Mouse (Mus musculus) CH12.LX (cell line): ENCODE measurements around the gene Cyp2d40. TPM values are rescaled to one million over a fixed set of nuclear protein-coding genes. Genes with fewer than 3 reads are reported as not detected.

Experiments used
- DNase-seq: peaks from one replicate; pipeline ENCODE4 v3.0.0-alpha.2; 2013; ENCODE audit errors: extremely low read depth
- H3K27ac ChIP-seq: 2 replicates; pipeline ENCODE4 v1.5.1; 2012; ENCODE audit warnings: low read depth, mild to moderate bottlenecking, control low read depth, moderate library complexity; ENCODE audit not compliant: insufficient read depth
- H3K27me3 ChIP-seq: replicated peaks from 2 replicates; pipeline ENCODE3; 2012; ENCODE audit warnings: inconsistent platforms
- H3K36me3 ChIP-seq, 2 experiments: replicated peaks in 1 of 2; 2 replicates each; pipeline versions ENCODE3 to v1.6.1; 2012; ENCODE audit warnings: inconsistent platforms in 1 of 2, low read length in 1 of 2, mild to moderate bottlenecking in 1 of 2, mixed read lengths in 1 of 2, moderate library complexity in 1 of 2; ENCODE audit not compliant: control insufficient read depth in 1 of 2, insufficient read depth in 1 of 2
- H3K4me1 ChIP-seq, 2 experiments: 2 replicates each; pipeline ENCODE4 v1.6.1; 2012; ENCODE audit warnings: inconsistent platforms in 1 of 2, moderate library complexity in 1 of 2; ENCODE audit not compliant: insufficient read depth in 2 of 2, control insufficient read depth in 1 of 2
- H3K4me2 ChIP-seq: 2 replicates; pipeline ENCODE4 v1.6.1; 2012; ENCODE audit warnings: low read depth, mild to moderate bottlenecking, control low read depth; ENCODE audit not compliant: poor library complexity, insufficient read depth, severe bottlenecking
- H3K4me3 ChIP-seq, 3 experiments: fragments of 150-350 bp in 1 of 3; sonication (generic) in 1 of 3; replicated peaks in 1 of 3; 2 replicates each; pipeline versions ENCODE3 to v1.5.1; 2011 to 2012; ENCODE audit warnings: low read depth in 2 of 3, low read length in 2 of 3, mild to moderate bottlenecking in 2 of 3, moderate library complexity in 2 of 3, control low read depth in 1 of 3, improper control_type of control experiment in 1 of 3, inconsistent platforms in 1 of 3, mixed read lengths in 1 of 3; ENCODE audit not compliant: poor library complexity in 1 of 3
- H3K79me2 ChIP-seq: replicated peaks from 2 replicates; pipeline ENCODE4 v1.6.1; 2012; ENCODE audit warnings: mild to moderate bottlenecking, moderate library complexity; ENCODE audit not compliant: control insufficient read depth, poor library complexity, insufficient read depth, severe bottlenecking; ENCODE audit errors: extremely low read depth
- H3K9ac ChIP-seq: 2 replicates; pipeline ENCODE4 v1.6.1; 2012; ENCODE audit warnings: low read depth, mild to moderate bottlenecking, control low read depth, moderate library complexity; ENCODE audit not compliant: insufficient read depth
- H3K9me3 ChIP-seq: replicated peaks from 2 replicates; pipeline ENCODE3; 2012; ENCODE audit warnings: low read length, inconsistent platforms, mixed read lengths
- BHLHE40 ChIP-seq: IDR thresholded peaks from 2 replicates; pipeline ENCODE4 v1.6.1; 2011; ENCODE audit warnings: mild to moderate bottlenecking, low read depth, low read length, improper control_type of control experiment
- CHD2 ChIP-seq: IDR thresholded peaks from 2 replicates; pipeline ENCODE4 v1.6.1; 2011; ENCODE audit warnings: low read length, improper control_type of control experiment
- E2F4 ChIP-seq: IDR thresholded peaks from 2 replicates; pipeline ENCODE4 v1.6.1; 2011; ENCODE audit warnings: low read depth, low read length, improper control_type of control experiment; ENCODE audit not compliant: insufficient replicate concordance
- ELF1 ChIP-seq: IDR thresholded peaks from 2 replicates; pipeline ENCODE4 v1.6.1; 2014; ENCODE audit warnings: low read depth, mild to moderate bottlenecking, inconsistent platforms, low read length, improper control_type of control experiment
- ETS1 ChIP-seq: conservative IDR thresholded peaks from 2 replicates; pipeline ENCODE4 v1.6.1; 2012; ENCODE audit warnings: low read depth, mild to moderate bottlenecking, inconsistent platforms, low read length, improper control_type of control experiment, moderate library complexity
- GABPA ChIP-seq: IDR thresholded peaks from 2 replicates; pipeline ENCODE4 v1.6.1; 2012; ENCODE audit warnings: low read depth, low read length, improper control_type of control experiment, inconsistent platforms; ENCODE audit not compliant: insufficient replicate concordance
- IRF4 ChIP-seq: IDR thresholded peaks from 2 replicates; pipeline ENCODE4 v1.6.1; 2014; ENCODE audit warnings: low read depth, mild to moderate bottlenecking, inconsistent platforms, low read length, improper control_type of control experiment
- JUN ChIP-seq: IDR thresholded peaks from 2 replicates; pipeline ENCODE4 v1.6.1; 2011; ENCODE audit warnings: low read depth, mild to moderate bottlenecking, low read length, improper control_type of control experiment, moderate library complexity; ENCODE audit not compliant: insufficient read depth
- JUND ChIP-seq: conservative IDR thresholded peaks from 2 replicates; pipeline ENCODE4 v1.6.1; 2011; ENCODE audit warnings: low read depth, low read length, improper control_type of control experiment
- KAT2A ChIP-seq: IDR thresholded peaks from 2 replicates; pipeline ENCODE4 v1.6.1; 2012; ENCODE audit warnings: low read length, improper control_type of control experiment, inconsistent platforms; ENCODE audit not compliant: insufficient replicate concordance
- MAFK ChIP-seq: IDR thresholded peaks from 2 replicates; pipeline ENCODE4 v1.6.1; 2011; ENCODE audit warnings: low read length, improper control_type of control experiment; ENCODE audit not compliant: insufficient replicate concordance
- MAZ ChIP-seq: IDR thresholded peaks from 2 replicates; pipeline ENCODE4 v1.6.1; 2012; ENCODE audit warnings: low read depth, mild to moderate bottlenecking, inconsistent platforms, low read length, improper control_type of control experiment, moderate library complexity
- MXI1 ChIP-seq: IDR thresholded peaks from 2 replicates; pipeline ENCODE4 v1.6.1; 2011; ENCODE audit warnings: mild to moderate bottlenecking, low read depth, low read length, improper control_type of control experiment
- MYC ChIP-seq: IDR thresholded peaks from 2 replicates; pipeline ENCODE4 v1.6.1; 2011; ENCODE audit warnings: low read depth, mild to moderate bottlenecking, improper control_type of control experiment, low read length
- NELFE ChIP-seq: IDR thresholded peaks from 2 replicates; pipeline ENCODE4 v1.6.1; 2011; ENCODE audit warnings: low read depth, low read length, improper control_type of control experiment
- PAX5 ChIP-seq: IDR thresholded peaks from 2 replicates; pipeline ENCODE4 v1.6.1; 2012; ENCODE audit warnings: low read length, inconsistent platforms, mixed read lengths
- POLR2A ChIP-seq: IDR thresholded peaks from 2 replicates; pipeline ENCODE4 v1.6.1; 2011; ENCODE audit warnings: low read depth, mild to moderate bottlenecking, improper control_type of control experiment, low read length
- POLR2AphosphoS2 ChIP-seq: IDR thresholded peaks from 2 replicates; pipeline ENCODE4 v1.6.1; 2011; ENCODE audit warnings: low read depth, low read length, improper control_type of control experiment
- RAD21 ChIP-seq: IDR thresholded peaks from 2 replicates; pipeline ENCODE4 v1.6.1; 2011; ENCODE audit warnings: low read depth, mild to moderate bottlenecking, low read length, improper control_type of control experiment, moderate library complexity
- RCOR1 ChIP-seq: conservative IDR thresholded peaks from 2 replicates; pipeline ENCODE4 v1.6.1; 2012; ENCODE audit warnings: low read depth, mild to moderate bottlenecking, inconsistent platforms, low read length, improper control_type of control experiment
- TBP ChIP-seq: conservative IDR thresholded peaks from 2 replicates; pipeline ENCODE4 v1.6.1; 2011; ENCODE audit warnings: low read depth, low read length, improper control_type of control experiment
- TCF12 ChIP-seq: IDR thresholded peaks from 2 replicates; pipeline ENCODE4 v1.6.1; 2014; ENCODE audit warnings: low read depth, mild to moderate bottlenecking, inconsistent platforms, low read length, improper control_type of control experiment
- UBTF ChIP-seq: IDR thresholded peaks from 2 replicates; pipeline ENCODE4 v1.6.1; 2012; ENCODE audit warnings: low read depth, mild to moderate bottlenecking, inconsistent platforms, low read length, improper control_type of control experiment, moderate library complexity
- ZKSCAN1 ChIP-seq: IDR thresholded peaks from 2 replicates; pipeline ENCODE4 v1.6.1; 2012; ENCODE audit warnings: low read depth, inconsistent platforms, low read length, improper control_type of control experiment, borderline replicate concordance
- ZMIZ1 ChIP-seq: IDR thresholded peaks from 2 replicates; pipeline ENCODE4 v1.6.1; 2012; ENCODE audit warnings: low read depth, mild to moderate bottlenecking, inconsistent platforms, low read length, improper control_type of control experiment
- dilution Hi-C: fragments of 300-500 bp; cut with MboI; formaldehyde crosslinking; loops from 2 replicates; pipeline ENCODE4 v1.14.3; 2020; ENCODE audit warnings: low sequenced_read_pairs; ENCODE audit not compliant: extremely low pct_unique_long_range_greater_than_20kb, extremely low pct_ligation_motif_present
- in situ Hi-C: fragments of 300-500 bp; cut with MboI; formaldehyde crosslinking; loops from 3 replicates; pipeline ENCODE4 v1.14.3; 2019; ENCODE audit warnings: low sequenced_read_pairs, low pct_ligation_motif_present, low pct_unique_long_range_greater_than_20kb, mixed read lengths
- polyA plus RNA-seq: library from polyadenylated mRNA; unstranded; fragments of >175 nt; gene quantifications from 2 replicates; pipeline ENCODE4 v1.2.1, GENCODE M21; 2012; ENCODE audit warnings: low read depth; ENCODE audit not compliant: insufficient read length
- total RNA-seq, 2 experiments: library from RNA; depleted of rRNA; stranded (reverse); fragments of 300-350 nt in 1 of 2; fragments of >200 nt in 1 of 2; gene quantifications; 2 replicates each; pipeline ENCODE4 v1.2.3; 2012 to 2014

The Cyp2d40 gene
- total and polyA plus RNA-seq, 3 experiments: not detected

- H3K9me3 ChIP-seq: no peaks in the 10 kb centered on the region
- no peak for DNase-seq
- no peak within 1 kb of the TSS for H3K9ac ChIP-seq
- dilution Hi-C loops (no loop called here), in situ Hi-C loops (loop anchor here (25.0 kb wide), 1 partner anchor 507 kb away; the partner anchor contains the start of gene Wbp2nl)
- H3K79me2 ChIP-seq: no peaks in the 10 kb centered on the region
- no peak within 1 kb of the TSS for H3K4me3 ChIP-seq
- no peak for TF ChIP-seq MAZ
- no peak for TF ChIP-seq BHLHE40
- TF ChIP-seq UBTF: no peak
- TF ChIP-seq ELF1: no peak
- no peak for TF ChIP-seq MAFK
- TF ChIP-seq NELFE: no peak
- TF ChIP-seq KAT2A: no peak
- TF ChIP-seq E2F4: no peak
- TF ChIP-seq TBP: no peak
- TF ChIP-seq RCOR1: no peak
- TF ChIP-seq IRF4: no peak
- no peaks in the 10 kb centered on the region for H3K36me3 ChIP-seq
- no peak within 1 kb of the TSS for H3K4me2 ChIP-seq
- H3K27ac ChIP-seq: no peak within 1 kb of the TSS
- peaks cover 17% of the 10 kb centered on the region for H3K27me3 ChIP-seq
- no peaks in the 10 kb centered on the region for H3K4me1 ChIP-seq
These were observed 30.3 kb upstream of the Cyp2d40 start, which contains the start of gene Cyp2d26 for GRCm38 (mm10) chr15:82794277-82794676. Gene Cyp2d26, minus strand, starts transcription at chr15:82794294.

- Histone ChIP-seq H3K79me2 (no peaks in the 10 kb centered on the region), H3K4me2 (no peak overlapping the region), H3K4me1 (no peaks in the 10 kb centered on the region), H3K27ac (no peak overlapping the region), H3K9me3 (no peaks in the 10 kb centered on the region), H3K9ac (no peak overlapping the region), H3K4me3 (no peak overlapping the region)
- in situ Hi-C loops: loop anchor here (25.0 kb wide), 1 partner anchor 507 kb away; the partner anchor contains the start of gene Wbp2nl
- DNase-seq: no peak
- dilution Hi-C loops: no loop called here
- TF ChIP-seq NELFE: no peak
- no peak for TF ChIP-seq POLR2A
- TF ChIP-seq POLR2AphosphoS2: no peak
- TF ChIP-seq PAX5: no peak
- TF ChIP-seq MXI1: no peak
- TF ChIP-seq JUND: no peak
- TF ChIP-seq CHD2: no peak
- TF ChIP-seq E2F4: no peak
- no peak for TF ChIP-seq MYC
- TF ChIP-seq GABPA: no peak
- no peak for TF ChIP-seq ZMIZ1
- TF ChIP-seq BHLHE40: no peak
- TF ChIP-seq JUN: no peak
- TF ChIP-seq ETS1: no peak
- no peak for TF ChIP-seq ZKSCAN1
- no peak for TF ChIP-seq TCF12
- no peak for TF ChIP-seq RAD21
- TF ChIP-seq, all 38 proteins: peak for 0
- Histone ChIP-seq H3K27me3 (peaks cover 17% of the 10 kb centered on the region), H3K36me3 (no peaks in the 10 kb centered on the region)
These were observed 29.9 kb upstream of the Cyp2d40 start for GRCm38 (mm10) chr15:82793868-82794267.
